8 mouse cellular contexts compared by ENCODE assay signal in genomic region chr6:106804904-106805303, GRCm38 (mm10). TPM values are rescaled to one million over a fixed set of nuclear protein-coding genes. Genes with fewer than 3 reads are reported as not detected.
DNase-seq lines count a peak whose midpoint lies in the region; ATAC-seq and TF ChIP-seq lines count a peak whose summit lies in the region.

No protein-coding gene starts in this region.

- H3K4me3 ChIP-seq in intestine, embryonic 16.5 days (ENCODE audit: low read length): no peak overlapping the region
- no peak overlapping the region for H3K4me3 ChIP-seq in lung, embryonic 14.5 days (ENCODE audit: low read depth, low read length)
- no peak overlapping the region for H3K4me3 ChIP-seq in stomach, embryonic 14.5 days (ENCODE audit: low read depth, low read length)

- peak; percentile 10 to 34 for DNase-seq in heart, postnatal 10 days
- no peak for DNase-seq in heart, postnatal 4 days
- peak; percentile 20 for DNase-seq in WW6 (ENCODE audit: low read depth, low spot score)
- peak; percentile 20 for DNase-seq in embryo, embryonic 9.5 days (ENCODE audit: extremely low spot score)
- DNase-seq in lung, embryonic 14.5 days: peak; percentile 50
- no peak for DNase-seq in urinary bladder, adult 18-20 months (ENCODE audit: low spot score in 2 of 2)

- WGBS in intestine, embryonic 16.5 days: 37% methylated on average over 2 of the region's 2 CpGs
- 22% methylated on average over 2 of the region's 2 CpGs for WGBS in lung, embryonic 14.5 days
- WGBS in stomach, embryonic 14.5 days: 42% methylated on average over 2 of the region's 2 CpGs

- H3K4me2 ChIP-seq in intestine, embryonic 16.5 days (ENCODE audit: low read depth, low read length): no peak overlapping the region
- H3K4me2 ChIP-seq in lung, embryonic 14.5 days: no peak overlapping the region
- H3K4me2 ChIP-seq in stomach, embryonic 14.5 days (replicated peaks; ENCODE audit: low read depth, low read length): no peak overlapping the region

- H3K9ac ChIP-seq in intestine, embryonic 16.5 days (ENCODE audit: low read depth, low read length): no peak overlapping the region
- H3K9ac ChIP-seq in lung, embryonic 14.5 days: no peak overlapping the region
- H3K9ac ChIP-seq in stomach, embryonic 14.5 days (replicated peaks; ENCODE audit: low read depth, low read length): no peak overlapping the region

- H3K27me3 ChIP-seq in intestine, embryonic 16.5 days (replicated peaks; ENCODE audit: control insufficient read depth, insufficient read depth, low read length): no peaks in the 10 kb centered on the region
- no peaks in the 10 kb centered on the region for H3K27me3 ChIP-seq in lung, embryonic 14.5 days (ENCODE audit: insufficient read depth, low read length)
- no peaks in the 10 kb centered on the region for H3K27me3 ChIP-seq in stomach, embryonic 14.5 days (ENCODE audit: control insufficient read depth, insufficient read depth, low read length)

- intact Hi-C loops in heart, postnatal 10 days (cut with DNase I): loop anchor here (5.0 kb wide), 2 partner anchors 38 to 1252 kb away; partner anchors contain the start of gene Trnt1

- H3K4me1 ChIP-seq in intestine, embryonic 16.5 days (ENCODE audit: control insufficient read depth, insufficient read depth, low read length): 0 out of 2 replicates have a peak, but pooled peaks cover 2% of the 10 kb centered on the region
- H3K4me1 ChIP-seq in lung, embryonic 14.5 days (ENCODE audit: insufficient read depth): no peaks in the 10 kb centered on the region
- H3K4me1 ChIP-seq in stomach, embryonic 14.5 days (ENCODE audit: control insufficient read depth, insufficient read depth, low read length): no peaks in the 10 kb centered on the region

- H3K9me3 ChIP-seq in intestine, embryonic 16.5 days (ENCODE audit: control insufficient read depth, low read length): no peaks in the 10 kb centered on the region
- no peaks in the 10 kb centered on the region for H3K9me3 ChIP-seq in lung, embryonic 14.5 days (ENCODE audit: low read depth, low read length)
- H3K9me3 ChIP-seq in stomach, embryonic 14.5 days (ENCODE audit: control insufficient read depth, low read depth, low read length): no peaks in the 10 kb centered on the region

- no peaks in the 10 kb centered on the region for H3K36me3 ChIP-seq in intestine, embryonic 16.5 days (ENCODE audit: control insufficient read depth, insufficient read depth, low read length)
- H3K36me3 ChIP-seq in lung, embryonic 14.5 days (ENCODE audit: insufficient read depth): no peaks in the 10 kb centered on the region
- no peaks in the 10 kb centered on the region for H3K36me3 ChIP-seq in stomach, embryonic 14.5 days (ENCODE audit: control insufficient read depth, insufficient read depth, low read length)

- no peak overlapping the region for H3K27ac ChIP-seq in intestine, embryonic 16.5 days (ENCODE audit: low read length)
- no peak overlapping the region for H3K27ac ChIP-seq in lung, embryonic 14.5 days (ENCODE audit: low read depth)
- no peak overlapping the region for H3K27ac ChIP-seq in stomach, embryonic 14.5 days (ENCODE audit: low read length)

- TF ChIP-seq CTCF in lung, embryonic 14.5 days (IDR thresholded peaks at IDR 0.05; ENCODE audit: low read depth): peak; percentile 52

- peak; percentile 66 for ATAC-seq in intestine, embryonic 16.5 days
- ATAC-seq in lung, embryonic 14.5 days (ENCODE audit: insufficient read depth): no peak
- peak; percentile 26; the same call in 1 of the 2 replicates for ATAC-seq in stomach, embryonic 14.5 days (ENCODE audit: insufficient number of reproducible peaks, insufficient read depth, low FRiP score, low read depth)

RNA-seq across cellular contexts. Expression of gene Crbn, which starts 5.0 kb away (rescaled TPM):
- total RNA-seq in heart, postnatal 10 days (2021): 10 to 100 TPM; 35.7 to 37.4 TPM
- 10 to 100 TPM; 30.8 to 32.4 TPM for total RNA-seq in heart, postnatal 4 days (2021)
- polyA plus RNA-seq in intestine, embryonic 16.5 days (2015; fragmentation: Nextera tagmentation; extraction: Ambion mirVana): 36.2 and 39.7 TPM in 2 replicates
- 42.1 and 45.5 TPM in 2 replicates for polyA plus RNA-seq in lung, embryonic 14.5 days (2014; fragmentation: Nextera tagmentation; extraction: Ambion mirVana)
- polyA plus RNA-seq in stomach, embryonic 14.5 days (2014; fragmentation: Nextera tagmentation; extraction: Ambion mirVana): 49.3 and 51.6 TPM in 2 replicates

RNA-seq across cellular contexts. Expression of gene Trnt1, which starts 36.0 kb away (rescaled TPM):
- total RNA-seq in heart, postnatal 10 days (2021): 10 to 100 TPM; 34.9 to 35.7 TPM
- 10 to 100 TPM; 40.5 to 40.9 TPM for total RNA-seq in heart, postnatal 4 days (2021)
- polyA plus RNA-seq in intestine, embryonic 16.5 days (2015; fragmentation: Nextera tagmentation; extraction: Ambion mirVana): 43.5 and 48.7 TPM in 2 replicates
- 61.1 and 62.3 TPM in 2 replicates for polyA plus RNA-seq in lung, embryonic 14.5 days (2014; fragmentation: Nextera tagmentation; extraction: Ambion mirVana)
- polyA plus RNA-seq in stomach, embryonic 14.5 days (2014; fragmentation: Nextera tagmentation; extraction: Ambion mirVana): 59.8 and 64.3 TPM in 2 replicates

RNA-seq across cellular contexts. Expression of gene Il5ra, which starts 56.1 kb away (rescaled TPM):
- not detected for total RNA-seq in heart, postnatal 10 days (2021)
- under 1 TPM in 1 of 2 experiments, not detected in 1; 0.11 TPM for total RNA-seq in heart, postnatal 4 days (2021)
- polyA plus RNA-seq in intestine, embryonic 16.5 days (2015; fragmentation: Nextera tagmentation; extraction: Ambion mirVana): not detected in 2 replicates
- not detected in 2 replicates for polyA plus RNA-seq in lung, embryonic 14.5 days (2014; fragmentation: Nextera tagmentation; extraction: Ambion mirVana)
- not detected in 2 replicates for polyA plus RNA-seq in stomach, embryonic 14.5 days (2014; fragmentation: Nextera tagmentation; extraction: Ambion mirVana)

Comparison
In these comparisons a context has a peak if more than half of its experiments do, and no peak if none do; other contexts are left out.
1. DNase-seq: peak in heart, postnatal 10 days (2 of 2), WW6 (single experiment), embryo, embryonic 9.5 days (single experiment) and lung, embryonic 14.5 days (single experiment); none in heart, postnatal 4 days (single experiment) and urinary bladder, adult 18-20 months (0 of 2).